Mouse (Mus musculus): ENCODE measurements around the gene Hipk4. TPM values are rescaled to one million over a fixed set of nuclear protein-coding genes. Genes with fewer than 3 reads are reported as not detected.

The Hipk4 gene
- 0.17 and 0.23 TPM in 2 replicates for polyA plus RNA-seq (2016; fragmentation: Nextera tagmentation; extraction: Ambion mirVana)

DNA sequence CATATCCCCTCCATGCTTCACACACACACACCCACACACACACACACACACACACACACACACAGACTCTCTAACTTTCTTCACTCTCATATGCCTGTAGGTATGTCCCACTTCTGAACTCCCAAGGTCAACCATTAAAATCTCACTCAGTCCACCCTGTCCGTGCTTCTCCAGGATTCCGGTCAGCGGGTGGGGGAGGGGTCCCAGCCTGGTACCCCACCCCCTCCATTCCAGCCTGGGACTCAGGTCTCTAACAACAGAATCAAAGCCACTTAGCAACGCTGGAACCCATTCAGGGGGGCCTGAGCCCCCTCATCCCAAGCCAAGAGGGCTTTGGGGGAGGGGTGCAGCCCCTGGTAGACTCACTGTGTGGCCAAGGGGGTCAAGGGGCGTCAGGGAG lies at the start of gene Hipk4:
Gene Hipk4 (plus strand): TSS at position 301 of the 400 bp plus-strand sequence.
- Histone ChIP-seq H3K4me1 (peaks cover 27% of the 10 kb centered on the region), H3K9ac (no peak within 1 kb of the TSS)
- no peak for ATAC-seq

DNA sequence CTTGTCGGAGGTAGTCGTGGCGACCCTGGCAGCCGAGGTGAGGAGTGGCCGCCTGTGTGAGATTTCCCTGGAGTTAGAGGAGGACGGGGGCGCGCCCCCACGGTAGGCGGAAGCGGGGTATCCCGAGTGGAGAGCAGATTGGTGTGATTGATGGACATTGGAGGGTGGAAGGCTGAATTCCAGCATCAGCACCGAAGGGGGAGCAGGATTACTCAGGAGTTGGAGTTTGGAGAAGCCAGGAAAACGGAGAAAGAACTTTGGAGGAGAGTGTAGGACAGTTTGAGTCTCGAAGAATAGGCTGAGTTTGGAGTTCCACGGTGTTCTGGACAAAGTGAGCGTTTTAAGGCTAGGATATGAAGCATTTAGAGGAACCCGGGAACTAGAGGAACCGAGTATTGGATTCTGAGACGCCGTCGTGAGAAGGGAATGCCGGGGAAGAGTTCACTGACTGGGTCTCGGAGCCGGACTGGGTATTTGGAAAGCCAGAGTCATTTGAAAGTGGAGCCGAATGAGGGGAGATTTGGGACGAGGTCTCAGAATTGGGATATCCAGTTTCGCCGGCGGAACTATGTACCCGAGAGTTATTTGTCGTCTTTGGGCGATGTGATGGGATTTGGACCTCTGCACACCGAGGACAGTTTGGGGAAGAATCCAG lies 49.1 kb upstream of the Hipk4 start:
- peak overlapping the region; percentile 95 for H3K27ac ChIP-seq
- H3K36me3 ChIP-seq, result peaks cover 30% of the 10 kb centered on the region
- peak overlapping the region; percentile 92 for H3K9ac ChIP-seq
- peak overlapping the region; percentile 76 for H3K4me2 ChIP-seq
- no peak for ATAC-seq
- WGBS (ENCODE audit: insufficient replicate concordance), result under 1% methylated on average over 34 of the region's 34 CpGs
- no peaks in the 10 kb centered on the region for H3K9me3 ChIP-seq (replicated peaks)
- H3K27me3 ChIP-seq (replicated peaks), result no peaks in the 10 kb centered on the region
- peak overlapping the region; percentile 86 for H3K4me3 ChIP-seq
- peaks cover 55% of the 10 kb centered on the region for H3K4me1 ChIP-seq

More for the DNA sequence above, at the start of gene Hipk4:
- no peak within 1 kb of the TSS; the same call in 1 of the 2 replicates for H3K27ac ChIP-seq
- H3K9me3 ChIP-seq (replicated peaks), result 0 out of 2 replicates have a peak, but pooled peaks cover 6% of the 10 kb centered on the region
- H3K4me3 ChIP-seq, result no peak within 1 kb of the TSS
- H3K4me2 ChIP-seq, result no peak within 1 kb of the TSS
- 60% methylated on average over 5 of the region's 5 CpGs for whole genome bisulfite sequencing (ENCODE audit: insufficient replicate concordance)
- peaks cover 5% of the 10 kb centered on the region for H3K36me3 ChIP-seq
- 0 out of 2 replicates have a peak, but pooled peaks cover 3% of the 10 kb centered on the region for H3K27me3 ChIP-seq (replicated peaks)

DNA sequence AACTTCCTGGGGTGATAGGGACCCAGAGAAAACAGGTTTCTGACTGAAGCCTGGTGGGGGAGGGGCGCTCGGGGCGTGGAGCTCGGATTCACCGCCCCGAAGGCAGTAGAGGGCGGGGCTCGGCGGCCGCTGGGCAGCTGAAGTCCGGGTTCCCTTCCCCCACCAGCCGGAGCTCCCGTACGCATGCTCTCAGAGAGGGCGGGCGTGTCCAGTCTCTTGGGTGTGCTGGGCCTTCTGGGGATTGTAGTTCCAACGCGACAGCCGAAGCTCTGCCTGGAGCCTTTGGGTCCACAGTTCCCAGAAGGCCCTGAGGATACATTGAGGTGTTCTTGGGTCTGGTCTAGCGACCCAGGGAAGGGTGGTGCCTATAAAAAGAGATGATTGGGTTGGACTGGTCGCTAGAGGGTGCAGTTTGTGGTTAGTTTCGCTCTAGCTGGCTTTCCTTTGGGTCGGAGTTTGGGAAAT lies 48.5 kb upstream of the Hipk4 start:
- under 1% methylated on average over 23 of the region's 23 CpGs for WGBS (ENCODE audit: insufficient replicate concordance)
- H3K9ac ChIP-seq, result peak overlapping the region; percentile 92
- peaks cover 30% of the 10 kb centered on the region for H3K36me3 ChIP-seq
- peak; percentile 91 for ATAC-seq
- peak overlapping the region; percentile 76 for H3K4me2 ChIP-seq
- H3K27me3 ChIP-seq (replicated peaks), result no peaks in the 10 kb centered on the region
- peak overlapping the region; percentile 86 for H3K4me3 ChIP-seq
- no peaks in the 10 kb centered on the region for H3K9me3 ChIP-seq (replicated peaks)
- H3K27ac ChIP-seq, result peak overlapping the region; percentile 95
- peaks cover 61% of the 10 kb centered on the region for H3K4me1 ChIP-seq

DNA sequence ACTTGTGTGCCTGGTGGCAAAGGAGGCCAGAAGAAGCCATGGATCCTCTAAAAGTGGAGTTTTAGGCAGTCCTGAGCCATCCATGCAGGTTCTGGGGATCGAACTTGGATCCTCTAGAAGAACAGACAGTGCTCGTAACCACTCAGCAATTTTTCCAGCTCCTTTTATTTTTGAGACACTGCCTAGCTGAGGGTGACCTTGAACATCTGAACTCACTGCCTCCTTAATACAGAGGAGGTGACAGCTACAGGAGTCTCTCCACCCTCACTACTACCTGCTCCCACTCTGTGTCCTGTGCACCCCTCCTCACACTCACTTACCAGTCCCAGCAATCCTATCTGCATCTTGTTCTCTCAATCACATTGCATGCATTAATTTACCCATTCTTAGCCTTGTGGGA lies 47.5 kb upstream of the Hipk4 start:
- Histone ChIP-seq H3K4me1 (peaks cover 71% of the 10 kb centered on the region), H3K27ac (peak overlapping the region; percentile 95), H3K4me3 (peak overlapping the region; percentile 86), H3K27me3 (replicated peaks) (no peaks in the 10 kb centered on the region), H3K36me3 (peaks cover 30% of the 10 kb centered on the region), H3K9ac (peak overlapping the region; percentile 75), H3K9me3 (replicated peaks) (no peaks in the 10 kb centered on the region), H3K4me2 (peak overlapping the region; percentile 76)
- 82% methylated on average over 2 of the region's 2 CpGs for WGBS (ENCODE audit: insufficient replicate concordance)
- no peak for ATAC-seq

DNA sequence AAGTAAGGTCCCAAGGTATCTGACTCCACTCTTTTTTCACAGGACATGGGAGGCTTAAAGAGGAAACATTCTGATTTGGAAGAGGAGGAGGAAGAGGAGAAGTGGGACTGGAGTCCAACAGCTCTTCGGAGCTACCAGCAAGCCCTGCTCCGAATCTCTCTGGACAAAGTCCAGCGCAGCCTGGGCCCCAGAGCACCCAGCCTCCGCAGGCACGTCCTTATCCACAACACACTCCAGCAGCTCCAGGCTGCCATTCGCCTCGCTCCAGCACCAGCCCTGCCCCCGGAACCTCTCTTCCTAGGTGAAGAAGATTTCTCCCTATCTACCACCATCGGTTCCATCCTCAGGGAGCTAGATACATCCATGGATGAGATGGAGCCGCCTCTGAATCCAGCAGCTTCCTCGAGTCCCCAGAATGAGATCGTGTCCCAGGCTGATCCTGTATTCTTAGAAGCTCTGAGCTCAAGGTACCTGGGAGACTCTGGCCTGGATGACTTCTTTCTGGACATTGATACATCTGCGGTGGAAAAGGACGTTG lies 46.9 kb upstream of the Hipk4 start:
- Histone ChIP-seq H3K4me3 (peak overlapping the region; percentile 86; the same call in 1 of the 2 replicates), H3K4me2 (peak overlapping the region; percentile 76), H3K4me1 (peaks cover 73% of the 10 kb centered on the region), H3K9ac (no peak overlapping the region; the same call in 1 of the 2 replicates), H3K27ac (peak overlapping the region; percentile 95), H3K36me3 (peaks cover 30% of the 10 kb centered on the region), H3K27me3 (replicated peaks) (no peaks in the 10 kb centered on the region), H3K9me3 (replicated peaks) (no peaks in the 10 kb centered on the region)
- 82% methylated on average over 14 of the region's 14 CpGs for WGBS (ENCODE audit: insufficient replicate concordance)
- no peak for ATAC-seq

DNA sequence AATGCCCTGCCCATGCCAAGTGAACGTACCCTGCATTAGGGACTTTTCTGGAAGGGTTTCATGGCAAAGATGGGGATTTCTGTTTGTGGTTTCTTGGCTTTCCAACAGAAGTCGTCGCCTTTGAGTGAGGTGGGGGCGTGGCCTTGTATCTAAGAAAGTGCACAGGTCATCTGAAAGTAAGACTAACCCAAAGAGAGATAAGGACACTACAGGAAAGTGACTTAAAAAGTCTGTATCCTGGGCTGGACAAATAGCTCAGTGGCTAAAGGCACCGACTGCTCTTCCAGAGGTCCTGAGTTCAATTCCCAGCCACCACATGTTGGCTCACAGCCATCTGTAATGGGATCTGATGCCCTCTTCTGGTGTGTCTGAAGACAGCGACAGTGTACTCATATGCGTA lies 44.5 kb upstream of the Hipk4 start:
- no peak overlapping the region for H3K4me3 ChIP-seq
- H3K4me1 ChIP-seq, result peaks cover 79% of the 10 kb centered on the region
- WGBS (ENCODE audit: insufficient replicate concordance), result 54% methylated on average over 7 of the region's 7 CpGs
- H3K9me3 ChIP-seq (replicated peaks), result no peaks in the 10 kb centered on the region
- H3K27me3 ChIP-seq (replicated peaks), result no peaks in the 10 kb centered on the region
- H3K27ac ChIP-seq, result peak overlapping the region; percentile 55
- H3K36me3 ChIP-seq, result peaks cover 30% of the 10 kb centered on the region
- peak overlapping the region; percentile 17 for H3K4me2 ChIP-seq
- no peak for ATAC-seq
- H3K9ac ChIP-seq, result 0 out of 2 replicates have a peak overlapping the region, but pooled peaks have one; percentile 18

DNA sequence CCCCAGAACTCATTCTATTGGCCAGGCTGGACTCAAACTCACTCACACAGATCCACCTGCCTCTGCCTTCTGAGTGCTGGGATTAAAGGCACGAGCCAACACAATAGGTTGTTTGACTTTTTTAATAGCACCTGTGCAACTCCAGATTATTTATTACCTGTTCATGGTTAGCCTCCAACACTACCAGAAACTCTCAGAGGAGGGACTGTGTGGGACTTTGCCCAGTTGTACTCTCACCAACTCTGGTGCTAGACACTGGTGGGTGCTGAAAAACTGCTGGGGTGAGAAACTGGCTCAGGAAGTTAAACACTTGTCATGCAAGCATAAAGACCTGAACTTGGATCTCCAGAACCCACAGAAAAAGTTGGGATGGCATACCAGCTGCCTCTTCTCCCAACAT lies 43.3 kb upstream of the Hipk4 start:
- no peaks in the 10 kb centered on the region for H3K9me3 ChIP-seq (replicated peaks)
- ATAC-seq, result no peak
- H3K4me1 ChIP-seq, result peaks cover 91% of the 10 kb centered on the region
- H3K27me3 ChIP-seq (replicated peaks), result no peaks in the 10 kb centered on the region
- 86% methylated on average over 1 of the region's 1 CpGs for WGBS (ENCODE audit: insufficient replicate concordance)
- H3K4me3 ChIP-seq, result no peak overlapping the region
- peaks cover 30% of the 10 kb centered on the region for H3K36me3 ChIP-seq
- H3K9ac ChIP-seq, result peak overlapping the region; percentile 43; the same call in 1 of the 2 replicates
- peak overlapping the region; percentile 82 for H3K4me2 ChIP-seq
- H3K27ac ChIP-seq, result peak overlapping the region; percentile 92

DNA sequence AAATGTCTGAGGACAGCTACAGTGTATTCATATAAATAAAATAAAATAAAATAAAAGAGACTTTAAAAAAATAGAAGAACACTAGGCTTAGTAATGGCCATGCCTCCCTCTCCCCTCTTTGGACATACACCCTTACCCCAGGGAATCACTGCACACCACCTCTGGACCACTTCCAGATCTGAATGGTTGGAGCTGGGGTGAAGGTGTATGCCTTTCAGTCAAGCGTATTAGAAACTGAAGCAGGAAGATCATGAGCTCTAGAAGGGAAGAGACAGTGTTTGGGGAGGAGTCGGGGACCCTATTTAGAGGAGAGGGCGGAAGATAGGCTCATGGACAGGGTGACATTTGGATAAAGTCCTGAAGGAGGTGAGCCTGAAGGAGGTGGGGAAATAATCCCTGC lies 42.6 kb upstream of the Hipk4 start:
- peaks cover 92% of the 10 kb centered on the region for H3K4me1 ChIP-seq

DNA sequence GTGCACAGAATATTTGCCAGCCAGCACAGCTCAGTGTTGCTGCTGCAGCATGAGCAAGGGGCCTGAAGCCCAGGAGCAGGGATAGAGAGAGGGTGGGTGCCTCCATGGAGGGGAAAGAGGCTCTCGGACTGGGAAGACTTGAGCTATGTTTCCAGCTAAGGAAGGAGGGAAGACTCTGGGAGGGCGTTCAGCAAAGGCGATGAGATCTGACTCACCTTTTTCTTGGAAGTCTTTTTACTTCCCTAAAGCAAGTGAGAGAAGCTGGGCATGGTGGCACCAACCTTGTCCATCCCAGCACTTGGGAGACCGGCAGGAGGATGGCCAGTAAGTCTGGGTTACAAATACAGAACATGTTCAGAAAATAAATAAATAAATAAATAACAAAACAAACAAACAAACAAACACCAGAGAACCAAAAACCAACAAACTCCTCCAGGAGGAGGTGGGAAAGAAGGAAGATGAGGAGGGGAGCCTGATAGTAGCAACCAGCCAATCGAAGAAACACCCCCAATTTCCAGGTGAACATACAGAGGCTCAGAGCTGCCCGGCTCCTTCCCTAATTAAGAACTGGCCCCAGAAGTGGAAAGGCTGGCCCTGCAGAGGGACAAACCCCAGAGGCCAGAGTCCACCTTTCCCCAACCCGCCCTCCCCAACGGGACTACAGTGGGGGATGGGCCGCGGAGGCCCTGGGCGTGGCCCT lies 42.0 kb upstream of the Hipk4 start:
- no peaks in the 10 kb centered on the region for H3K9me3 ChIP-seq (replicated peaks)
- H3K36me3 ChIP-seq, result peaks cover 25% of the 10 kb centered on the region
- peak overlapping the region; percentile 51 for H3K4me3 ChIP-seq
- no peak for ATAC-seq
- peak overlapping the region; percentile 92 for H3K27ac ChIP-seq
- H3K27me3 ChIP-seq (replicated peaks), result no peaks in the 10 kb centered on the region
- 17% methylated on average over 11 of the region's 11 CpGs for WGBS (ENCODE audit: insufficient replicate concordance)
- peaks cover 90% of the 10 kb centered on the region for H3K4me1 ChIP-seq
- peak overlapping the region; percentile 76 for H3K9ac ChIP-seq
- peak overlapping the region; percentile 82 for H3K4me2 ChIP-seq

More for the DNA sequence above, 42.6 kb upstream of the Hipk4 start:
- 65% methylated on average over 3 of the region's 3 CpGs for WGBS (ENCODE audit: insufficient replicate concordance)
- Histone ChIP-seq H3K27ac (peak overlapping the region; percentile 92), H3K36me3 (peaks cover 30% of the 10 kb centered on the region), H3K9ac (peak overlapping the region; percentile 76), H3K4me2 (peak overlapping the region; percentile 82), H3K9me3 (replicated peaks) (no peaks in the 10 kb centered on the region), H3K27me3 (replicated peaks) (no peaks in the 10 kb centered on the region), H3K4me3 (peak overlapping the region; percentile 51)
- no peak for ATAC-seq

DNA sequence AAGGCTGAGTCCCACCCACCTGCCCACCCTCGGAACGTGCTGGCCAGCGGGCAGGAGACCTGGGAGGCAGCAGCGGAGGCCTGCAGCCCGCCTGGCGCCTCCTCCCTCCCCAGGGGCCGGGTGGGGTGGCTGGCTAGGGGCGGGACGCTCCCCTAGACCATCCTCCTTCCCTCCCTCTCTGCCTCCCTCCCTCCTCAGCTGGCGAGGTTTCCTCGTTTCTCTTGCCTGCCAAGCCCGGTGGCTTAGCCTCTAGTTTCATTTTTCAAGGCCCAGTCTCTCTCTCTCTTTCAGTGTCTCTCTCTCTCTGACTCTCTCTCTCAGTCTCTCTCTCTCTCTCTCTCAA lies 41.5 kb upstream of the Hipk4 start:
- H3K9me3 ChIP-seq (replicated peaks), result no peaks in the 10 kb centered on the region
- peaks cover 85% of the 10 kb centered on the region for H3K4me1 ChIP-seq
- peak; percentile 97 for ATAC-seq
- H3K36me3 ChIP-seq, result peaks cover 19% of the 10 kb centered on the region
- H3K4me3 ChIP-seq, result peak overlapping the region; percentile 51
- H3K4me2 ChIP-seq, result peak overlapping the region; percentile 82
- peak overlapping the region; percentile 92 for H3K27ac ChIP-seq
- H3K9ac ChIP-seq, result peak overlapping the region; percentile 76
- 0% methylated on average over 8 of the region's 12 CpGs for WGBS (ENCODE audit: insufficient replicate concordance)
- H3K27me3 ChIP-seq (replicated peaks), result no peaks in the 10 kb centered on the region

DNA sequence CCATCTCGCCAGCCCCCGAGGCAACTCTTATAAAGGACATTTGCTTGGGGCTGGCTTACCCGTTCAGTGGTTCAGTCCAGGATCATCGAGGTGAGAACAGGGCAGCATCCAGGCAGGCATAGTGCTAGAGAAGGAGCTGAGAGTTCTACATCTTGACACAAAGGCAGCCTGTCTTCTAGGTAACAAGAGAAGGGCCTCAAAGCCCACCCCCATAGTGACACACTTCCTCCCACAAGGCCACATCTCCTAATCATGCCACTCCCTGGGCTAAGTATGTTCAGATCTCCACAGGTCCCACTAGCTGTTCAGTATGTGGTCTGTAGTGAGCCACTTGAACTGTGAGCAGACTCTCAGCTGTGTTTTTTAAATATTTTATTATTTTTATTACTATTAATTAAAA lies 39.2 kb upstream of the Hipk4 start:
- Histone ChIP-seq H3K9ac (no peak overlapping the region), H3K27me3 (replicated peaks) (no peaks in the 10 kb centered on the region), H3K27ac (no peak overlapping the region), H3K4me3 (no peak overlapping the region), H3K4me1 (peaks cover 81% of the 10 kb centered on the region), H3K4me2 (no peak overlapping the region), H3K9me3 (replicated peaks) (no peaks in the 10 kb centered on the region), H3K36me3 (peaks cover 1% of the 10 kb centered on the region)
- WGBS (ENCODE audit: insufficient replicate concordance), result 75% methylated on average over 4 of the region's 4 CpGs
- ATAC-seq, result no peak

Measured in liver, embryonic 12.5 days (tissue).